Mouse (Mus musculus) cerebellum, postnatal 14 days (tissue): ENCODE data around the gene Cry2.

ENCODE experiments used
- DNase-seq, 2 experiments: peaks; one replicate each; pipeline ENCODE4 v3.0.0; 2021; ENCODE audit warnings: mixed read lengths in 2 of 2

Cry2 gene

GRCm38 (mm10) chr2:92421723-92422387 is 12.0 kb downstream of the Cry2 start:
- DNase-seq = peak in 1 of 2 experiments; percentile 19

- DNase-seq = peak; percentile 71 to 81
Observed at GRCm38 (mm10) chr2:92411705-92412104, 22.1 kb downstream of the Cry2 start.

- no peak for DNase-seq
Observed at GRCm38 (mm10) chr2:92408309-92409045, 25.4 kb downstream of the Cry2 start.

GRCm38 (mm10) chr2:92405687-92406086 is 28.2 kb downstream of the Cry2 start:
- DNase-seq = no peak

- DNase-seq = peak in 1 of 2 experiments; percentile 50
Observed at GRCm38 (mm10) chr2:92404737-92405136, 29.1 kb downstream of the Cry2 start.

- peak in 1 of 2 experiments; percentile 35 for DNase-seq
Observed at GRCm38 (mm10) chr2:92403776-92404319, 30.0 kb downstream of the Cry2 start.

- DNase-seq = peak; percentile 84 to 88
Observed at GRCm38 (mm10) chr2:92402591-92403326, 31.1 kb downstream of the Cry2 start.

GRCm38 (mm10) chr2:92401091-92401561 is 32.7 kb downstream of the Cry2 start, which contains the start of gene Mapk8ip1:
Mapk8ip1 (minus strand) TSS chr2:92401263.
- DNase-seq = peak; percentile 73 to 76

GRCm38 (mm10) chr2:92400682-92401081 is 33.2 kb downstream of the Cry2 start:
- peak; percentile 67 to 71 for DNase-seq

- peak in 1 of 2 experiments; percentile 38 for DNase-seq
Observed at GRCm38 (mm10) chr2:92399877-92400276, 34.0 kb downstream of the Cry2 start.

GRCm38 (mm10) chr2:92397436-92397835 is 36.4 kb downstream of the Cry2 start:
- DNase-seq = no peak

GRCm38 (mm10) chr2:92395535-92395934 is 38.3 kb downstream of the Cry2 start:
- no peak for DNase-seq

- DNase-seq = peak; percentile 63 to 72
Observed at GRCm38 (mm10) chr2:92392318-92393264, 41.3 kb downstream of the Cry2 start.

- peak; percentile 62 to 65 for DNase-seq
Observed at GRCm38 (mm10) chr2:92391703-92392317, 42.0 kb downstream of the Cry2 start.

GRCm38 (mm10) chr2:92391116-92391515 is 42.7 kb downstream of the Cry2 start:
- peak; percentile 51 to 56 for DNase-seq

- DNase-seq = peak; percentile 63 to 71
Observed at GRCm38 (mm10) chr2:92390206-92390930, 43.5 kb downstream of the Cry2 start.

- no peak for DNase-seq
Observed at GRCm38 (mm10) chr2:92389645-92390044, 44.2 kb downstream of the Cry2 start.

- peak; percentile 85 to 88 for DNase-seq
Observed at GRCm38 (mm10) chr2:92388891-92389641, 44.8 kb downstream of the Cry2 start.

GRCm38 (mm10) chr2:92388081-92388517 is 45.7 kb downstream of the Cry2 start:
- peak in 1 of 2 experiments; percentile 48 for DNase-seq

- no peak for DNase-seq
Observed at GRCm38 (mm10) chr2:92387646-92388045, 46.2 kb downstream of the Cry2 start.
